Mouse (Mus musculus) left cerebral cortex, postnatal 4 days (tissue): Measurements from ENCODE around the gene Cenpu. TPM values are rescaled to one million over a fixed set of nuclear protein-coding genes. Genes with fewer than 3 reads are reported as not detected.

Source experiments
- total RNA-seq, 2 experiments: library from RNA; stranded (reverse); gene quantifications; 2 replicates each; pipeline ENCODE4 v1.2.3; 2021

The Cenpu gene
- total RNA-seq, 2 experiments from 2014 or later: 4.6 to 5.8 TPM

Other genes starting within 250 kb of the Cenpu start
- gene Acsl1, start 81.0 kb upstream of the Cenpu start, total RNA-seq: 10 to 100 TPM; 40.5 to 41.7 TPM
- 1 to 10 TPM; 7.6 to 8.2 TPM for gene Primpol, start 65.2 kb downstream of the Cenpu start, total RNA-seq
- gene Casp3, start 65.3 kb downstream of the Cenpu start, total RNA-seq: 100 to 1,000 TPM; 215 to 241 TPM
- 10 to 100 TPM; 23.1 to 26.0 TPM for gene Irf2, start 187.7 kb downstream of the Cenpu start, total RNA-seq